Mouse (Mus musculus): ENCODE results near the gene Iqcc. TPM values are rescaled to one million over a fixed set of nuclear protein-coding genes. Genes with fewer than 3 reads are reported as not detected.

The Iqcc gene
- polyA plus RNA-seq, 1 experiment from 2014 or later, result 26.7 TPM

DNA sequence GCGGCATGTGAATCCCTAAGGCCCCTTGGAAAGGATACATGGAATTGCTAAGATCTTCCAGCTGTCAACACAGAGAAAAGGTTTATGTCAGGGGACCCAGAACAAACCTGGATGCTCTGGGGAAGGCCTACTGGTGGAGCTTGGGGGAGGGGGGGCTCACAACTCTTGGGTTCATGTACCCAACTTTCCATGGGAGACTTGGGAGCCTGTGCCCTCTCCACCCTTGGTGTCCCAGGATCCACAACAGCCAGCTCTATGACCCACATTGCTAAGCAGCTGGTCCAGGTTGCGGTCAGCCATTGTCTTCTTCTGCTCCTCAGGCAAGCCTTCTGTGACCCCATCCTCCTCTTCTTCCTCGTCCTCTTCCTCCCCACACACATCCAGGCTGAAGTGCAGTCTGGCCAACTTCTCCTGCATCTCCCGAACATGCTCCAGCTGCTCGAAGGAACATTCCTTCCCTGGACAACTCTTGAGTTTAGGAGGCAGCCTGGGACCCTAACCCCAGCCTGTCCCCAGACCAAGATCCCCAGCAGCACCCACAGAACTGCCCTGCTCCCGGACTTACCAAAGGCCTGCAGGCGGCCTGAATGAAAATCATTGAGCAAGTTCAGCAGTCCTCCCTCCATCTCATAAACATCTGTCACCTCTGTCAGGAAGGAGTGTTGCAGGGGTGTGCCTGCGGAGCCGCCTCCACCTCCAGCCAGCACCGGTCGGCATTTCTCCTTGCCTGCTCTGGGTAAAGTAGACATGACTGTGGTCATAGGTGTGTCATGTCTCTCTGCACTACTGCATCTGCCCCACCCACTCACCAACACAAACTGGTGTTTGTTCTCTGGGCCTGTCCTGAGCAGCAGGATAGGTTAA is 1.8 kb upstream of the Iqcc start:
- H3K36me3 ChIP-seq, result peaks cover 19% of the 10 kb centered on the region
- no peak overlapping the region for H3K4me2 ChIP-seq (replicated peaks)
- H3K9ac ChIP-seq (replicated peaks), result no peak overlapping the region
- H3K4me3 ChIP-seq, result no peak overlapping the region
- no peaks in the 10 kb centered on the region for H3K27me3 ChIP-seq
- H3K9me3 ChIP-seq, result no peaks in the 10 kb centered on the region
- H3K4me1 ChIP-seq, result peaks cover 42% of the 10 kb centered on the region
- H3K27ac ChIP-seq (replicated peaks), result no peak overlapping the region
- ATAC-seq (ENCODE audit: low FRiP score, low read depth), result no peak
- 90% methylated on average over 11 of the region's 11 CpGs for WGBS

DNA sequence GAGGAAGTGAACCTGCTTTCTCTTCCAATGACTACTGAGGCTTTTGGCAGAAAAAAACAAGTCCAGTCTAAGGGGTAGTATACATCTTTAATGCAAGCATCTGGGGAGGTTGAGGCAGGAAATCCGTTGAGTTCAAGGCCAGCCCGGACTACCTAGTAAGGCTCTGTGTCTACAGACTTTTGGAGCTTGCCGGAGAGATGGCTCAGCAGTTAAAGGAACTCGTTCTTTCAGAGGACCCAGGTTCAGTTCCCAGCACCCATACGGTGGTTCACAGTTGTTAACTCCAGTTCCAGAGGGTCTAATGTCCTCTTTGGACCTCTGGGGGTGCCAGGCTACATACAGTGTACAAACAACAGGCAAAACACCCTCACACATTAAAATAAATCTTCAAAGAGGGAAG is 868 bp downstream of the Iqcc start:
- Histone ChIP-seq H3K27me3 (no peaks in the 10 kb centered on the region), H3K9ac (replicated peaks) (peak overlapping the region; percentile 86)

DNA sequence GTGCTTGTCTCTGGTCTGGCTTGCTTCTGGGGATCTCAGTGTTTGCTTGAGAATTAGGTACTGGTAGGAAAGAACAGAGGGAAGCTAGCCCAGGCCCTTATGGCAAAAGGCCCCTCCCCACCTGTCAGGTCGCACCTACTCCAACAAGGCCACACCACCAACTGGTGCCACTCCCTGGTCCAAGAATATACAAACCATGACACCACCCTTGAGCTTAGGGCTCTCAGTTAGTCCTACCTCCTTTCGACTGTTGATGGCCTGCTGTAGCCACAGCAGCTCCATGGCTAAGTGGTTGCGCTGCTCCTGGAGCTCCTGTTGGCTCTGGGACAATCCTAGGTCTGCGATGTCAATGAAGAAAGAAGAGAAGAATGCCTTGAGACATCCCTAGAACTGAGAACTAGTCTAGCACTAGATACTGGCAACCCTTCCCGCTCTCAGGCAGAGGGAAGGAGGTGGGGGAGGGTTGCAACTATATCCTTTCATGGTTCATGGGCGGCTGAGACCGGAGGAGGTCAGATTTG is 1.7 kb downstream of the Iqcc start:
- Histone ChIP-seq H3K27me3 (no peaks in the 10 kb centered on the region), H3K36me3 (peaks cover 20% of the 10 kb centered on the region), H3K4me1 (peaks cover 15% of the 10 kb centered on the region), H3K9me3 (no peaks in the 10 kb centered on the region), H3K4me2 (replicated peaks) (no peak overlapping the region), H3K9ac (replicated peaks) (no peak overlapping the region), H3K27ac (replicated peaks) (no peak overlapping the region), H3K4me3 (no peak overlapping the region)
- no peak for ATAC-seq (ENCODE audit: low FRiP score, low read depth)
- 96% methylated on average over 7 of the region's 7 CpGs for WGBS

More for the DNA sequence above, 868 bp downstream of the Iqcc start:
- ATAC-seq (ENCODE audit: low FRiP score, low read depth), result no peak
- Histone ChIP-seq H3K9me3 (no peaks in the 10 kb centered on the region), H3K27ac (replicated peaks) (no peak overlapping the region), H3K4me1 (peaks cover 24% of the 10 kb centered on the region), H3K4me3 (peak overlapping the region; percentile 62), H3K36me3 (peaks cover 20% of the 10 kb centered on the region), H3K4me2 (replicated peaks) (peak overlapping the region; percentile 80)
- 95% methylated on average over 5 of the region's 5 CpGs for WGBS

DNA sequence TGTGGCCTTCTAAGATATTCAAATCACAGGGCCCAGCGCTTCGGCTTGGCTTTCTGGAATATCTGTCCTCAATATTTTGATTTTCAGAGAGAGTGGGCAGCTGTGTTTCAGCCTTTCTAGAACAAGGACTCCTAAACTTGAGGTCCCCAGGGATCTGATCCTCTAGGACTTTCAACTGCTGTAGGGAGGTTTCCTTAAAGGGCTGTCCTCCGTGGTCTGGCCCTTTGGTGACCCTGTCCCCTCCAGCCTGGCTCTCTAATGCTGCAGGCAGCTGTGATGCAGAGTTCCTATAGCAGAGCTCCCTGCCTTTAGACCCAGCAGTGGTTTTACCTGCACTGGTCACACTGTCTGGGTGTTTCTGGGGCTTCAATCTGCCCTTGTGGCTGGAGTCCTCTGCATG is 2.3 kb downstream of the Iqcc start:
- ATAC-seq (ENCODE audit: low FRiP score, low read depth), result no peak
- Histone ChIP-seq H3K36me3 (peaks cover 20% of the 10 kb centered on the region), H3K9ac (replicated peaks) (no peak overlapping the region), H3K4me1 (peaks cover 12% of the 10 kb centered on the region), H3K4me3 (no peak overlapping the region), H3K27me3 (no peaks in the 10 kb centered on the region), H3K4me2 (replicated peaks) (no peak overlapping the region), H3K9me3 (no peaks in the 10 kb centered on the region), H3K27ac (replicated peaks) (no peak overlapping the region)
- 91% methylated on average over 3 of the region's 3 CpGs for WGBS

DNA sequence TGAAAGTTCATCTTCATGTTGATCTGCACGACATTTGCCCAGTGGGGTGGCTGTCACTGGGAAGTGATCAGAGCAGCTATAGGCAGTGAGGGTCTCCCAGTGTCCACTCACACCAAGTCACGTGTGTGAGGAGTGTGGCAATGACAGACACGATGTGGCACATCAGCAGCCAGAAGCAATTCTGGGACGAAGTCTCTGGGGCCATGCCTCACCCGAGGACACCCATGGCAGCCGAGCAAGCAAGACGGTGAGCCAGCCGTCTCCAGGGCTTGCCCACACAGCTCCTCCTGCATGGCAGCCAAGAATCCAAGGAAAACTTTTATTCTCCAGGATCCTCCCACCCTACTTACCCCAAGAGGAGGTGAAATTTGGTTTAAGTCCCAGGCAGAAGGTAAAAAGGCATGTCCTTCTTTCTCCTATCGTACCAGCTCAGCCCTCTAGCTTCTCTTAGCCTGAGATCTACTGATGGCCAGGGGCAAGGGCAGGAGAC is 3.1 kb downstream of the Iqcc start:
- H3K27me3 ChIP-seq, result no peaks in the 10 kb centered on the region
- H3K9ac ChIP-seq (replicated peaks), result no peak overlapping the region
- 94% methylated on average over 9 of the region's 9 CpGs for WGBS
- no peak overlapping the region for H3K4me2 ChIP-seq (replicated peaks)
- peaks cover 16% of the 10 kb centered on the region for H3K36me3 ChIP-seq
- H3K9me3 ChIP-seq, result no peaks in the 10 kb centered on the region
- no peak for ATAC-seq (ENCODE audit: low FRiP score, low read depth)
- no peak overlapping the region for H3K27ac ChIP-seq (replicated peaks)
- no peak overlapping the region for H3K4me3 ChIP-seq
- H3K4me1 ChIP-seq, result peaks cover 12% of the 10 kb centered on the region

DNA sequence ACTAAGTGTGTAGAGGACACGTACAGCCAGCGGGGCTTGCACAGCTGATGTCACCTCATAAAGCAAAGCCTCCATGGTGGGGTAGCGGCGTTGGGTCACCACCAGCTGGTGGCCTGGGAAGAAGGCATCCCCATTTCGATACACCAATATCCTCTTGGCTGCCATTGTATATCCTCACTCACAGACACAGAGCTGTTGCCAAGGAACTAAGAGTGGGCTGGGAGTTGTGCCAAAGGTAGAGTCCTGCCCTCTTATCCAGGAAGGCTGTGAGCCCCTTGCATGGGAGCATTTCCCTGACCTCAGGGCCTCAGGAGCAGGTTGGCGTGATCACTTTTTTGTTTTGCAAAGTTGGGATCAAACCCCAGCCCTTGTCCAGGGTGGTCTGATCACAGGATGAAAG is 4.8 kb downstream of the Iqcc start, which contains the start of gene Dcdc2b:
TSS of gene Dcdc2b (minus strand) at position 165 of the 400 bp plus-strand sequence.
- H3K4me3 ChIP-seq, result no peak within 1 kb of the TSS
- WGBS, result 89% methylated on average over 6 of the region's 6 CpGs
- no peak within 1 kb of the TSS for H3K4me2 ChIP-seq (replicated peaks)
- H3K9me3 ChIP-seq, result no peaks in the 10 kb centered on the region
- H3K36me3 ChIP-seq, result peaks cover 30% of the 10 kb centered on the region
- no peak within 1 kb of the TSS for H3K27ac ChIP-seq (replicated peaks)
- no peak for ATAC-seq (ENCODE audit: low FRiP score, low read depth)
- no peaks in the 10 kb centered on the region for H3K27me3 ChIP-seq
- no peak within 1 kb of the TSS for H3K9ac ChIP-seq (replicated peaks)
- peaks cover 10% of the 10 kb centered on the region for H3K4me1 ChIP-seq

DNA sequence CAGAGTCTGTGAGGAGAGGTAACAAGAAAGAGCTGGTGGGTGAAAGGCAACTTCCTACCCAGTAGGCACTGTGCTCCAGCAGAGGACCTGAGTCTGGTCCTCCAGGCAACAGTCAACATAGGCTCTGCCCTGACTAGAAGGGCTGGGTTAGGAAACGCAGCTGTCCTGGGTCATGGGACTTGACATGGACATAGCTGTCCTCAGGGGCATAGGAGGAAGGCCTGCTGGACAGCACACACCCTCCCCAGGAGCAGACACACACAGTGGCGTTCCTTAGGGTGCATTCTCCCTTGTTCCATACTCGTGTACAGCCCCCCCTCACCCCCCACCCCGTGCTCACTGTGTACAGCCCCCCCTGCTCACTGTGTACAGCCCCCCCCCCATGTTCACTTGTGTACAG is 8.4 kb downstream of the Iqcc start:
- Histone ChIP-seq H3K36me3 (peaks cover 40% of the 10 kb centered on the region), H3K27ac (replicated peaks) (no peak overlapping the region), H3K4me1 (no peaks in the 10 kb centered on the region), H3K4me2 (replicated peaks) (no peak overlapping the region), H3K9me3 (no peaks in the 10 kb centered on the region), H3K4me3 (no peak overlapping the region), H3K27me3 (no peaks in the 10 kb centered on the region), H3K9ac (replicated peaks) (no peak overlapping the region)
- no peak for ATAC-seq (ENCODE audit: low FRiP score, low read depth)
- 83% methylated on average over 4 of the region's 4 CpGs for WGBS

DNA sequence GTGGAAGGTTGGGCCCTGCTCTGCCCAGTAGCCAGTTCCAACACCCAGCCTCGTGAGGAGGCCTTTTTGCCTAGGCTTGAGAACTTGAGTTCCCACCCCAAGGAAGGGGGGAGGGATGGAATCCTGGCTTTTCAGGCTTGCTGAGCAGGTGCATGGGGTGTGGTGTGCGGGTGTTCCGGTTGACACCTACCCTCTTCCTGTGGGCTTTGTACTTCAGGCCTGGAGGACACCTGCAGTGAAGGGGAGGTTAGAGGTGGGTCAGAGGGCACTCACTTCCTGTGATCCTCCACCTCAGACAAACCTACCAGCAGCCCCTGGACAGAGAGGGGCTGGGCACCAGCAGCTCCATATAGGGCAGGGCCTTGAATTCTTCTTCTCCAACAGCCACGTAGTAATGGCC is 8.9 kb downstream of the Iqcc start:
- Histone ChIP-seq H3K36me3 (peaks cover 43% of the 10 kb centered on the region), H3K4me3 (no peak overlapping the region), H3K4me1 (no peaks in the 10 kb centered on the region), H3K27me3 (no peaks in the 10 kb centered on the region), H3K9me3 (no peaks in the 10 kb centered on the region), H3K4me2 (replicated peaks) (no peak overlapping the region), H3K27ac (replicated peaks) (no peak overlapping the region), H3K9ac (replicated peaks) (no peak overlapping the region)
- 81% methylated on average over 4 of the region's 4 CpGs for WGBS
- ATAC-seq (ENCODE audit: low FRiP score, low read depth), result no peak

DNA sequence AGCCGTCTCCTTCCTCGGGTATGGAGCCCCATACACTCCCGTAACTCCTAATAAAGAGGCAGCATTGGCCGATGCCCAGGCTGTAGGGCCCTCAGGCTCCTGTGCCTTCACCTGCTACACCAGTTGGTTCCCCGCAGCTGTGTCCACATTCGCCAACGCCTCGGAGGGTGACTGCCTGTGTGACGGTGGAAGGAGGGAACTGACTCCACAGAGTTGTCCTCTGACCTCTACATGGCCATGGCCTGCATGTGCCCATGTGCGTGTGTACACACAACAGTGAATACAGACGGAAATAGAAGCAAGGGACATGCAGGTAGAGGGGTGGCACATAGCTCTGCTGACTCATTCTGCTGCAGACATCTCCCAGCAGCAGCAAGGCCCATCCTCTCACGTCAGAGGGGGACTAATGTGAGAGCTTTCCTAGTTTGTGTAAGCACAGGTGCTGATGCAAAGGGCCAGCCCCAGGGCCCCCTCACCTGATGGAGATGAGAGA is 9.7 kb downstream of the Iqcc start:
- 0 out of 2 replicates have a peak, but pooled peaks have one; percentile 36 for ATAC-seq (ENCODE audit: low FRiP score, low read depth)
- peaks cover 52% of the 10 kb centered on the region for H3K36me3 ChIP-seq
- 81% methylated on average over 12 of the region's 12 CpGs for WGBS

DNA sequence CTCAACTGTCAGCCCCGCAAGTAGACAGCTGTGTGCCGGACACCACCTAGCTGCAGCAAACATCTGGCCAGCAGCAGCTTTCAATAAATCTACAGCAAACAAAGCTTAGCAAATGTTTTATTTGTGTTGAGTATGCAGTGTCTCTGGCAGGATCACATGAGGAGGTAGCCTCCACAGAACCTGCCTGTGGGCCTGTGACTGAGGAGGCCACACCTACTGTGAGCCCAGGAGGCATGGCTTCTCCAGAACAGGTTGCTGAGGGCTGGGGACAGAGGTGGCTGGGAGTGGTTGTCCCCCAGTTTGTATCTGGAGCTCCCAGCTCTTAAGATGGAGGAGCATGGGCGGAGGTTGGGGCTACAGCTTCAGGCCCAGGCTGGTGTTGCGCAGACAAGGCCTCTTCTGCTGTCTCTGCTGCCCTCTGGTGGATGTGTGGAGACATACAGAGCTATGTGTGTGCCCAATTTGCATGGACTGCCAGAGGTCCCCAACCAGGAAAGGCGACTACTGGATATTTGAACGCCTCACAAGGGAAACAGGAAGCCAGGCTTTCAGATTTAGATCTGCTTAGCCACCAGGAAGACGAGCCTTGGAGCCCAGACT is 10.4 kb downstream of the Iqcc start:
- 42% methylated on average over 7 of the region's 7 CpGs for WGBS
- peak overlapping the region; percentile 22 for H3K27ac ChIP-seq (replicated peaks)
- no peaks in the 10 kb centered on the region for H3K4me1 ChIP-seq
- peaks cover 58% of the 10 kb centered on the region for H3K36me3 ChIP-seq
- H3K27me3 ChIP-seq, result no peaks in the 10 kb centered on the region
- H3K9me3 ChIP-seq, result no peaks in the 10 kb centered on the region
- H3K4me2 ChIP-seq (replicated peaks), result no peak overlapping the region
- peak; percentile 73 for ATAC-seq (ENCODE audit: low FRiP score, low read depth)
- H3K4me3 ChIP-seq, result no peak overlapping the region
- no peak overlapping the region for H3K9ac ChIP-seq (replicated peaks)

More for the DNA sequence above, 9.7 kb downstream of the Iqcc start:
- H3K9ac ChIP-seq (replicated peaks), result no peak overlapping the region; the same call in 1 of the 2 replicates
- no peaks in the 10 kb centered on the region for H3K27me3 ChIP-seq
- no peak overlapping the region for H3K4me2 ChIP-seq (replicated peaks)
- H3K27ac ChIP-seq (replicated peaks), result no peak overlapping the region
- no peaks in the 10 kb centered on the region for H3K4me1 ChIP-seq
- H3K4me3 ChIP-seq, result no peak overlapping the region
- H3K9me3 ChIP-seq, result no peaks in the 10 kb centered on the region

DNA sequence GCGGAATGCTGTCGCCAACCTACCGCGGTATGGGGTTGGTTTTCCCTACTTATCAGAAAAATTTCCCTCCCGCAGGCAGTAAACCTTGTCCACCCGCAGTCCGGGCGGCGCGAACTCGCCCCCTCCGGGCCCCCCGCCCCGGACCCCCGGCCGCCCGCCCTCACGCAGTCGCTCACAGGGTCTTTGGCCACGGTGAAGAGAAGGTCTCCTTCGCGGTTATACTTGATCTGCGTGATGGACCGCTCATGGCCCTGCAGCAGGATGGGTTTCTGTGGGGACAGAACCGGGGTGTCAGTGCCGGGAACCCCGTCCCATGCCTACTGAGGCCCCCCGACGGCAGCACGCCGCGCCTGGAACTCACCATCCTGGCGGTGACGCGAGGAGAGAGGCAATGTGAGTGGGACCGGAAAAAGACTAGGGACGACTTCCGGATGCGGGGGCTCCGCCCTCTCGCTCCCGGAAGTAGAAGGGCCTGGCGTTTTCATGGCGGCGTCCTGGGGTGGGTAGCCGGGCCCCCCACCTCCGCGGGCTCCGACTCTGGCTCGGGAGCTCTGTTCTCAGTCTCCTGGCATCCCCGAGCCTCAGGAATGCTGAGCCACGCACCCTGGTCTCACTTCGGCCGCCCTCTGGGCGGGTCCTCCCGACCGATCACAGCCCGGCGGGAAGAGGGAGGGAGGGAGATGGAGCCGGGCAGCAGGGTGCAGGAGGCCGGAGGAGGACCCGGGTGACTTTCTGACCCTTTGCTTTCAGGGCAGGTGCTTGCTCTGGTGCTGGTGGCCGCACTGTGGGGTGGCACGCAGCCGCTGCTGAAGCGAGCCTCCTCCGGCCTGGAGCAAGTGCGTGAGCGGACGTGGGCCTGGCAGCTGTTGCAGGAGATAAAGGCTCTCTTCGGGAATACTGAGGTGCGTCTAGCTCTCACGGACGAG is 18.4 kb downstream of the Iqcc start, which contains the start of the genes Eif3i and Tmem234:
TSS of gene Eif3i (minus strand) at position 416 of the 926 bp plus-strand sequence.
TSS of gene Tmem234 (plus strand) at position 436 of the 926 bp plus-strand sequence.
- WGBS, result under 1% methylated on average over 74 of the region's 74 CpGs
- peak; percentile 88 for ATAC-seq (ENCODE audit: low FRiP score, low read depth)
- peak within 1 kb of the TSS; percentile 52 for H3K27ac ChIP-seq (replicated peaks)
- peak within 1 kb of the TSS; percentile 75 for H3K4me3 ChIP-seq
- H3K9ac ChIP-seq (replicated peaks), result peak within 1 kb of the TSS; percentile 87
- H3K9me3 ChIP-seq, result no peaks in the 10 kb centered on the region
- H3K36me3 ChIP-seq, result peaks cover 53% of the 10 kb centered on the region
- H3K4me1 ChIP-seq, result peaks cover 27% of the 10 kb centered on the region
- H3K4me2 ChIP-seq (replicated peaks), result peak within 1 kb of the TSS; percentile 93
- no peaks in the 10 kb centered on the region for H3K27me3 ChIP-seq

All from midbrain, embryonic 12.5 days (tissue).